Mouse (Mus musculus): ENCODE measurements around the gene Dab1. TPM values are rescaled to one million over a fixed set of nuclear protein-coding genes. Genes with fewer than 3 reads are reported as not detected.

Gene Dab1
- polyA plus RNA-seq, 1 experiment from 2014 or later: 20.6 TPM

GRCm38 (mm10) chr4:103857173-103857572, 238.0 kb downstream of the Dab1 start:
- Histone ChIP-seq H3K27me3 (ENCODE audit: insufficient read depth, low read length) (no peaks in the 10 kb centered on the region), H3K4me3 (ENCODE audit: low read length) (no peak overlapping the region), H3K9ac (replicated peaks; ENCODE audit: low read length) (no peak overlapping the region), H3K4me1 (ENCODE audit: insufficient read depth, low read length) (no peaks in the 10 kb centered on the region), H3K27ac (ENCODE audit: low read length) (no peak overlapping the region), H3K36me3 (ENCODE audit: insufficient read depth, low read length) (no peaks in the 10 kb centered on the region), H3K9me3 (ENCODE audit: low read length) (no peaks in the 10 kb centered on the region), H3K4me2 (replicated peaks; ENCODE audit: low read depth, low read length) (no peak overlapping the region)
- WGBS: 8% methylated on average over 1 of the region's 1 CpGs
- no peak for ATAC-seq (ENCODE audit: low FRiP score, low TSS enrichment)

- WGBS: 12% methylated on average over 3 of the region's 3 CpGs
- Histone ChIP-seq H3K9me3 (ENCODE audit: low read length) (no peaks in the 10 kb centered on the region), H3K4me2 (replicated peaks; ENCODE audit: low read depth, low read length) (no peak overlapping the region), H3K27me3 (ENCODE audit: insufficient read depth, low read length) (no peaks in the 10 kb centered on the region), H3K9ac (replicated peaks; ENCODE audit: low read length) (no peak overlapping the region), H3K27ac (ENCODE audit: low read length) (no peak overlapping the region), H3K4me3 (ENCODE audit: low read length) (no peak overlapping the region), H3K4me1 (ENCODE audit: insufficient read depth, low read length) (no peaks in the 10 kb centered on the region), H3K36me3 (ENCODE audit: insufficient read depth, low read length) (no peaks in the 10 kb centered on the region)
- ATAC-seq (ENCODE audit: low FRiP score, low TSS enrichment): no peak
These were observed 256.4 kb downstream of the Dab1 start for GRCm38 (mm10) chr4:103875564-103875963.

GRCm38 (mm10) chr4:103878841-103879240, 259.7 kb downstream of the Dab1 start:
- no peak overlapping the region for H3K9ac ChIP-seq (replicated peaks; ENCODE audit: low read length)
- ATAC-seq (ENCODE audit: low FRiP score, low TSS enrichment): no peak
- WGBS: 77% methylated on average over 4 of the region's 4 CpGs
- H3K36me3 ChIP-seq (ENCODE audit: insufficient read depth, low read length): no peaks in the 10 kb centered on the region
- no peak overlapping the region for H3K4me3 ChIP-seq (ENCODE audit: low read length)
- H3K4me1 ChIP-seq (ENCODE audit: insufficient read depth, low read length): no peaks in the 10 kb centered on the region
- no peaks in the 10 kb centered on the region for H3K9me3 ChIP-seq (ENCODE audit: low read length)
- H3K27ac ChIP-seq (ENCODE audit: low read length): no peak overlapping the region
- H3K27me3 ChIP-seq (ENCODE audit: insufficient read depth, low read length): no peaks in the 10 kb centered on the region
- no peak overlapping the region for H3K4me2 ChIP-seq (replicated peaks; ENCODE audit: low read depth, low read length)

- ATAC-seq (ENCODE audit: low FRiP score, low TSS enrichment): no peak
- Histone ChIP-seq H3K27me3 (ENCODE audit: insufficient read depth, low read length) (no peaks in the 10 kb centered on the region), H3K27ac (ENCODE audit: low read length) (no peak overlapping the region), H3K4me1 (ENCODE audit: insufficient read depth, low read length) (no peaks in the 10 kb centered on the region), H3K4me2 (replicated peaks; ENCODE audit: low read depth, low read length) (no peak overlapping the region), H3K36me3 (ENCODE audit: insufficient read depth, low read length) (no peaks in the 10 kb centered on the region), H3K9me3 (ENCODE audit: low read length) (no peaks in the 10 kb centered on the region), H3K9ac (replicated peaks; ENCODE audit: low read length) (no peak overlapping the region), H3K4me3 (ENCODE audit: low read length) (no peak overlapping the region)
- 72% methylated on average over 3 of the region's 3 CpGs for WGBS
These were observed 262.5 kb downstream of the Dab1 start for GRCm38 (mm10) chr4:103881641-103882040.

GRCm38 (mm10) chr4:103888086-103888485, 268.9 kb downstream of the Dab1 start:
- 84% methylated on average over 2 of the region's 2 CpGs for WGBS
- H3K36me3 ChIP-seq (ENCODE audit: insufficient read depth, low read length): no peaks in the 10 kb centered on the region
- H3K9me3 ChIP-seq (ENCODE audit: low read length): no peaks in the 10 kb centered on the region
- H3K27ac ChIP-seq (ENCODE audit: low read length): no peak overlapping the region
- H3K27me3 ChIP-seq (ENCODE audit: insufficient read depth, low read length): no peaks in the 10 kb centered on the region
- no peak overlapping the region for H3K4me2 ChIP-seq (replicated peaks; ENCODE audit: low read depth, low read length)
- ATAC-seq (ENCODE audit: low FRiP score, low TSS enrichment): no peak
- H3K4me1 ChIP-seq (ENCODE audit: insufficient read depth, low read length): no peaks in the 10 kb centered on the region
- H3K9ac ChIP-seq (replicated peaks; ENCODE audit: low read length): no peak overlapping the region
- H3K4me3 ChIP-seq (ENCODE audit: low read length): no peak overlapping the region

- H3K9ac ChIP-seq (replicated peaks; ENCODE audit: low read length): no peak overlapping the region
- 91% methylated on average over 3 of the region's 3 CpGs for WGBS
These were observed 270.0 kb downstream of the Dab1 start for GRCm38 (mm10) chr4:103889110-103889509.

GRCm38 (mm10) chr4:103896806-103897205, 277.6 kb downstream of the Dab1 start:
- no peak overlapping the region for H3K27ac ChIP-seq (ENCODE audit: low read length)
- H3K4me3 ChIP-seq (ENCODE audit: low read length): no peak overlapping the region
- no peak overlapping the region for H3K4me2 ChIP-seq (replicated peaks; ENCODE audit: low read depth, low read length)
- H3K4me1 ChIP-seq (ENCODE audit: insufficient read depth, low read length): no peaks in the 10 kb centered on the region
- 43% methylated on average over 4 of the region's 4 CpGs for WGBS
- H3K9me3 ChIP-seq (ENCODE audit: low read length): no peaks in the 10 kb centered on the region
- no peaks in the 10 kb centered on the region for H3K36me3 ChIP-seq (ENCODE audit: insufficient read depth, low read length)
- no peak overlapping the region for H3K9ac ChIP-seq (replicated peaks; ENCODE audit: low read length)
- ATAC-seq (ENCODE audit: low FRiP score, low TSS enrichment): peak; percentile 94
- H3K27me3 ChIP-seq (ENCODE audit: insufficient read depth, low read length): no peaks in the 10 kb centered on the region

More at GRCm38 (mm10) chr4:103889110-103889509, 270.0 kb downstream of the Dab1 start:
- H3K4me3 ChIP-seq (ENCODE audit: low read length): no peak overlapping the region
- no peaks in the 10 kb centered on the region for H3K27me3 ChIP-seq (ENCODE audit: insufficient read depth, low read length)
- no peaks in the 10 kb centered on the region for H3K9me3 ChIP-seq (ENCODE audit: low read length)
- no peak overlapping the region for H3K4me2 ChIP-seq (replicated peaks; ENCODE audit: low read depth, low read length)
- no peaks in the 10 kb centered on the region for H3K36me3 ChIP-seq (ENCODE audit: insufficient read depth, low read length)
- H3K27ac ChIP-seq (ENCODE audit: low read length): no peak overlapping the region
- H3K4me1 ChIP-seq (ENCODE audit: insufficient read depth, low read length): no peaks in the 10 kb centered on the region
- no peak for ATAC-seq (ENCODE audit: low FRiP score, low TSS enrichment)

- H3K4me2 ChIP-seq (replicated peaks; ENCODE audit: low read depth, low read length): no peak overlapping the region
- ATAC-seq (ENCODE audit: low FRiP score, low TSS enrichment): no peak
- H3K4me1 ChIP-seq (ENCODE audit: insufficient read depth, low read length): no peaks in the 10 kb centered on the region
- no peak overlapping the region for H3K9ac ChIP-seq (replicated peaks; ENCODE audit: low read length)
- no peaks in the 10 kb centered on the region for H3K36me3 ChIP-seq (ENCODE audit: insufficient read depth, low read length)
- H3K9me3 ChIP-seq (ENCODE audit: low read length): no peaks in the 10 kb centered on the region
- WGBS: 48% methylated on average over 6 of the region's 6 CpGs
- H3K4me3 ChIP-seq (ENCODE audit: low read length): no peak overlapping the region
- no peak overlapping the region for H3K27ac ChIP-seq (ENCODE audit: low read length)
- no peaks in the 10 kb centered on the region for H3K27me3 ChIP-seq (ENCODE audit: insufficient read depth, low read length)
These were observed 278.5 kb downstream of the Dab1 start for GRCm38 (mm10) chr4:103897702-103898101.

GRCm38 (mm10) chr4:103911441-103911840, 292.3 kb downstream of the Dab1 start:
- H3K4me3 ChIP-seq (ENCODE audit: low read length): no peak overlapping the region
- H3K9me3 ChIP-seq (ENCODE audit: low read length): no peaks in the 10 kb centered on the region
- no peaks in the 10 kb centered on the region for H3K36me3 ChIP-seq (ENCODE audit: insufficient read depth, low read length)
- no peaks in the 10 kb centered on the region for H3K4me1 ChIP-seq (ENCODE audit: insufficient read depth, low read length)
- ATAC-seq (ENCODE audit: low FRiP score, low TSS enrichment): no peak
- H3K27me3 ChIP-seq (ENCODE audit: insufficient read depth, low read length): no peaks in the 10 kb centered on the region
- H3K27ac ChIP-seq (ENCODE audit: low read length): no peak overlapping the region
- no peak overlapping the region for H3K9ac ChIP-seq (replicated peaks; ENCODE audit: low read length)
- no peak overlapping the region for H3K4me2 ChIP-seq (replicated peaks; ENCODE audit: low read depth, low read length)
- 35% methylated on average over 4 of the region's 4 CpGs for WGBS

- H3K27ac ChIP-seq (ENCODE audit: low read length): no peak overlapping the region
- H3K4me3 ChIP-seq (ENCODE audit: low read length): no peak overlapping the region
- H3K27me3 ChIP-seq (ENCODE audit: insufficient read depth, low read length): no peaks in the 10 kb centered on the region
- no peak overlapping the region for H3K4me2 ChIP-seq (replicated peaks; ENCODE audit: low read depth, low read length)
- no peaks in the 10 kb centered on the region for H3K4me1 ChIP-seq (ENCODE audit: insufficient read depth, low read length)
- 86% methylated on average over 6 of the region's 6 CpGs for WGBS
- no peaks in the 10 kb centered on the region for H3K36me3 ChIP-seq (ENCODE audit: insufficient read depth, low read length)
- no peaks in the 10 kb centered on the region for H3K9me3 ChIP-seq (ENCODE audit: low read length)
- no peak for ATAC-seq (ENCODE audit: low FRiP score, low TSS enrichment)
- H3K9ac ChIP-seq (replicated peaks; ENCODE audit: low read length): no peak overlapping the region
These were observed 292.9 kb downstream of the Dab1 start for GRCm38 (mm10) chr4:103912071-103912470.

Measured in kidney, embryonic 16.5 days (tissue).